Mouse (Mus musculus) heart, embryonic 11.5 days (tissue): Measurements from ENCODE around the gene Itga6. TPM values are rescaled to one million over a fixed set of nuclear protein-coding genes. Genes with fewer than 3 reads are reported as not detected.
"Not testable (repeated sequence)": the region's sequence is repeated elsewhere in the genome, so short reads cannot be mapped to it uniquely, and the experiment has no call there.

Experiments used
- ATAC-seq: fragments of 200-750 bp; cut with Nextera tagmentation; replicated peaks from 2 replicates; pipeline ENCODE4 v1.8.0; 2017; ENCODE audit warnings: moderate library complexity; ENCODE audit not compliant: insufficient number of reproducible peaks, low FRiP score, low TSS enrichment
- H3K27ac ChIP-seq: fragments of 300-500 bp; sonication (generic); 2 replicates; pipeline ENCODE4 v1.5.1; 2014; ENCODE audit warnings: mild to moderate bottlenecking, low read depth, low read length
- H3K27me3 ChIP-seq: fragments of 300-500 bp; sonication (generic); 2 replicates; pipeline ENCODE4 v1.6.1; 2014; ENCODE audit warnings: mild to moderate bottlenecking, low read length, mixed read lengths; ENCODE audit not compliant: control insufficient read depth, insufficient read depth
- H3K36me3 ChIP-seq: fragments of 300-500 bp; sonication (generic); 2 replicates; pipeline ENCODE4 v1.6.1; 2014; ENCODE audit warnings: mild to moderate bottlenecking, low read length, moderate library complexity, mixed read lengths; ENCODE audit not compliant: control insufficient read depth, insufficient read depth
- H3K4me1 ChIP-seq: fragments of 300-500 bp; sonication (generic); 2 replicates; pipeline ENCODE4 v1.6.1; 2014; ENCODE audit warnings: low read length; ENCODE audit not compliant: control insufficient read depth, insufficient read depth
- H3K4me2 ChIP-seq: fragments of 300-500 bp; sonication (generic); 2 replicates; pipeline ENCODE4 v1.6.1; 2014; ENCODE audit warnings: mild to moderate bottlenecking, moderate library complexity
- H3K4me3 ChIP-seq: fragments of 300-500 bp; sonication (generic); 2 replicates; pipeline ENCODE4 v1.5.1; 2014; ENCODE audit warnings: low read depth, low read length
- H3K9ac ChIP-seq: fragments of 300-500 bp; sonication (generic); 2 replicates; pipeline ENCODE4 v1.6.1; 2014; ENCODE audit warnings: mild to moderate bottlenecking, low read depth, low read length, moderate library complexity
- H3K9me3 ChIP-seq: fragments of 300-500 bp; sonication (generic); replicated peaks from 2 replicates; pipeline ENCODE4 v1.6.1; 2016; ENCODE audit warnings: low read length; ENCODE audit not compliant: control insufficient read depth
- WGBS: fragments of 180-500 bp; shearing (Covaris S2); extraction: QIAGEN DNeasy Blood & Tissue Kit; methylation state at CpG from one replicate; pipeline ENCODE4 v1.1.7; 2014; ENCODE audit not compliant: insufficient replicate concordance; 5-methylcytosine and 5-hydroxymethylcytosine counted together
- polyA plus RNA-seq: library from polyadenylated mRNA; unstranded; fragments of >200 nt; fragmentation: Nextera tagmentation; extraction: Ambion mirVana; gene quantifications from 2 replicates; pipeline ENCODE4 v1.2.1, GENCODE M21; 2014

Itga6 gene
- polyA plus RNA-seq, 1 experiment from 2014 or later, result 128 TPM

GRCm38 (mm10) chr2:71895596-71896286 is 150.3 kb downstream of the Itga6 start:
- ATAC-seq, result no peak
- peaks cover 14% of the 10 kb centered on the region for H3K36me3 ChIP-seq
- H3K4me1 ChIP-seq, result no peaks in the 10 kb centered on the region; the same call in 1 of the 2 replicates

DNA sequence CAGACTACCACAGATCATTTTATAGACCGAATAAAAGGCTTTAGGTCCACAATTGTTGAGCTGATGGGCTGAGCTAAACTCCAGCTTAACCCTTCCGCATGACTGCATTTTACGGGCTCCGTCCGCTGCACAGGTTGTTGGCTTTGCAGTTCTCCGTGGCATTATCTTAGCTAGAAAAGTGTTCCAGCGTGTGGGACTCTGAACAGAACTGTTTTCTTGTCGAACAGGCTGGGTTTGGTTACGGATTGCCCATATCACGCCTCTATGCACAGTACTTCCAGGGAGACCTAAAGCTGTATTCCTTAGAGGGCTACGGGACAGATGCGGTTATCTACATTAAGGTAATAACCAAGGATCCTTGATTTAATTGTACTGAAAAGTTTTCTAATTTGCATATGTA is 152.0 kb downstream of the Itga6 start:
- ATAC-seq, result no peak
- no peak overlapping the region for H3K27ac ChIP-seq
- H3K9me3 ChIP-seq, result no peaks in the 10 kb centered on the region
- WGBS, result 92% methylated on average over 12 of the region's 12 CpGs
- H3K4me1 ChIP-seq, result no peaks in the 10 kb centered on the region; the same call in 1 of the 2 replicates
- H3K36me3 ChIP-seq, result peaks cover 12% of the 10 kb centered on the region
- H3K4me2 ChIP-seq, result no peak overlapping the region
- no peak overlapping the region for H3K4me3 ChIP-seq
- H3K9ac ChIP-seq, result no peak overlapping the region
- H3K27me3 ChIP-seq, result no peaks in the 10 kb centered on the region

More at GRCm38 (mm10) chr2:71895596-71896286, 150.3 kb downstream of the Itga6 start:
- Histone ChIP-seq H3K27me3 (no peaks in the 10 kb centered on the region), H3K4me3 (no peak overlapping the region), H3K9ac (no peak overlapping the region), H3K4me2 (no peak overlapping the region), H3K9me3 (no peaks in the 10 kb centered on the region), H3K27ac (no peak overlapping the region)
- WGBS, result 92% methylated on average over 13 of the region's 13 CpGs

GRCm38 (mm10) chr2:71898335-71898856 is 153.0 kb downstream of the Itga6 start:
- Histone ChIP-seq H3K27ac (no peak overlapping the region), H3K9ac (no peak overlapping the region), H3K4me1 (no peaks in the 10 kb centered on the region; the same call in 1 of the 2 replicates), H3K27me3 (no peaks in the 10 kb centered on the region), H3K36me3 (peaks cover 4% of the 10 kb centered on the region), H3K4me3 (no peak overlapping the region), H3K9me3 (no peaks in the 10 kb centered on the region), H3K4me2 (no peak overlapping the region)
- 54% methylated on average over 8 of the region's 8 CpGs for WGBS
- no peak for ATAC-seq

DNA sequence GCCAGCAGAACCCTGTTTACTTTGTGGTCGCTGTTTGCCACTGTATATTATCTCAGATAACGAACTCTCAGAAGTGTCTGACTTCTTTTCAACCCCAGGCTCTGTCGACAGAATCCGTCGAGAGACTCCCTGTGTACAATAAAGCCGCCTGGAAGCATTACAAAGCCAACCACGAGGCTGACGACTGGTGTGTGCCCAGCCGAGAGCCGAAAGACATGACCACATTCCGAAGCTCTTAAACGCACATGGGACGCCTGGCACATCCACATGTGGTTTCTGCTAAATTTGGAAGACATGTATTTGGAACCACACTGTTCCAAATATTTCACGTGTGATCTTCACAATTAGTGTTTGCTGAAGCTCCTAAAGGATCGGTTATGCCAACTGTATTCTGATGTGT is 154.5 kb downstream of the Itga6 start:
- H3K4me1 ChIP-seq, result no peaks in the 10 kb centered on the region; the same call in 1 of the 2 replicates
- 58% methylated on average over 15 of the region's 15 CpGs for WGBS
- H3K27ac ChIP-seq, result no peak overlapping the region
- H3K27me3 ChIP-seq, result no peaks in the 10 kb centered on the region
- peaks cover under 1% of the 10 kb centered on the region; the same call in 1 of the 2 replicates for H3K36me3 ChIP-seq
- ATAC-seq, result no peak
- no peak overlapping the region for H3K4me3 ChIP-seq
- H3K9ac ChIP-seq, result no peak overlapping the region
- H3K9me3 ChIP-seq, result no peaks in the 10 kb centered on the region
- H3K4me2 ChIP-seq, result no peak overlapping the region

- Histone ChIP-seq H3K4me1 (no peaks in the 10 kb centered on the region; the same call in 1 of the 2 replicates), H3K9me3 (no peaks in the 10 kb centered on the region), H3K9ac (no peak overlapping the region), H3K4me3 (no peak overlapping the region), H3K4me2 (no peak overlapping the region), H3K27ac (no peak overlapping the region), H3K36me3 (no peaks in the 10 kb centered on the region), H3K27me3 (no peaks in the 10 kb centered on the region)
- WGBS, result 83% methylated on average over 7 of the region's 7 CpGs
- no peak for ATAC-seq
Measured at GRCm38 (mm10) chr2:71905154-71905553, 159.7 kb downstream of the Itga6 start.

GRCm38 (mm10) chr2:71906356-71906755 is 160.9 kb downstream of the Itga6 start:
- not testable (repeated sequence) for H3K4me3 ChIP-seq, H3K36me3 ChIP-seq, H3K27ac ChIP-seq, ATAC-seq, H3K9ac ChIP-seq, H3K27me3 ChIP-seq, H3K4me1 ChIP-seq, H3K9me3 ChIP-seq, H3K4me2 ChIP-seq
- 91% methylated on average over 8 of the region's 8 CpGs for WGBS

Other genes with a start within 250 kb of the Itga6 start
- 1.0 and 2.1 TPM in 2 replicates for gene Dlx1, start 217.5 kb upstream of the Itga6 start, polyA plus RNA-seq
- gene Dlx2, start 198.9 kb upstream of the Itga6 start, polyA plus RNA-seq, result 0.65 and 1.3 TPM in 2 replicates
- 104 and 112 TPM in 2 replicates for gene Pdk1, start 127.6 kb downstream of the Itga6 start, polyA plus RNA-seq
- 2.6 and 4.0 TPM in 2 replicates for gene Rapgef4, start 235.6 kb downstream of the Itga6 start, polyA plus RNA-seq